Mouse (Mus musculus) skeletal muscle tissue, adult 2 months (tissue): ENCODE measurements around the gene Trp53bp1.

Experiments
- DNase-seq: peaks from one replicate; pipeline ENCODE4 v3.0.0-alpha.2; 2012; ENCODE audit warnings: low read depth, low spot score

The Trp53bp1 gene

DNA sequence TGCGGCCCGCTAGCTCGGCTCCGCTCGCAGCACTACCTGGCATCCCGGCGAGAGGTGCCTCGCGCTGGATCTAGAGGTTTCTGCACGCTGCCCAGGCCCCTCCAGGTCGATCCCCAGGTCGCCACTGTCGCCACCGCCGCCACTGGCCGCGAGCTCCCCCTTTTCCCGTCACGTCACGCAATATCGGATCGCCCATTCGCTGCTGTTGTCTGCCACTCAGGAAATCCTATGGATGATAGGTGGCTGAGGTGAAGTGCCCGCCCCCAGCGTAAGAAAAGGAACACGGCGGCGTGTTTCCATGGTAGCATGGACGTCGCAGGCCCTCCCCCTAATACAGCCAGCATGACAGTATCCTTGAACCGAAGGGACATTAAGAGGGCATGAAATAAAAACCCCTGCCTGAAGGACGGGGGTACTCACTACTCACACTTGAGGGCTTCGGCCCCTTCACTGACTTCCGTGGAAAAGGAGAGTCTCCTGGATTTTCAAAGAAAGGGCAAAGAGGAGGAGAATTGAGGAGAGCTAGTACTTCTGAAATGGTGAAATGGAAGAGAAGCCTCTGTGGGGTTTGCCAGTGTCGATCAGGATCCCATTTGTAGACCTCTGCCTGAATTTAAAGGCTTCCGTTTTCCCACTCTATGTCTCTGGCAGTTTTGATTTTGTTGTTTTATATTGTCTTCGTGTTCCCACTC, at the start of gene Trp53bp1:
Gene Trp53bp1, minus strand, starts transcription at position 172 of the 692 bp plus-strand sequence.
- peak; percentile 91 for DNase-seq

DNA sequence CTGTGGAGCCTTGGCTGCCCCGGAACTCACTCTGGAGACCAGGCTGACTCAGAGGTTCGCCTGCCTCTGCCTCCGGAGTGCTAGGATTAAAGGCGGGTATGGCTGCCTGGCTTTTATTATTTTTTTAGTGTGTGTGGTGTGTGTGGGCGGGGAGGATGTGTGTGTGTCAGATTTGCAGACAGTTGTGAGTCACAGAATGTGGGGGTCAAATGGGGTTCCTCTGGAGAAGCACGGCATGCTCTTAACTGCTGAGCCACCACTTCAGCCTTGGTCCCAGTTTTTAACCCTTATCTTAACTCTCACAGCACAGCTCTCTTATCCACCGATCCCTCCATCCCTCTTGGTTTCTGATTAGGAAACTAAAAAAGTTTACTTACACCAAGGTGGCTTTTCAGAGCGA, 45.1 kb upstream of the Trp53bp1 start:
- DNase-seq: no peak

DNA sequence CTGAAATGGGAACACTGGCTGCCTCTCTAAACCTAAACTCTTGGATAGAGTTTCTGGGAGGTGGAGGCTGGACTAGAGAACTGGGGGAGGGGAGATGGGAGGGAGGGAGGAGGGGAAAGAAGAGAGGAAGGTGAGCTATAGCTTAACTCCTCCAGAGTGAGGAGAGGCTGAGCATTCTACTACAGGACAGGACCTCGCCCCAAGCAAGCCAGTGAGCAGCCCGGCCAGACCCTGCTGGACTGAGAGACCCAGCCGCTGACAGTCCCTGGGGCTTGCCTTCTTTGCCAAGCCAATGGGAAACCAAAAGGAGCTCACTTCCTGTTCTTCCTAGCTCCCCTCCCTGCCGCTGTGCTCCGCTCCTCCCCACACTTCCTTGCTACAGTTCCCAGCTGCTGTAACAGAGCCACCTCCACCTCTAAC, 37.8 kb upstream of the Trp53bp1 start:
- DNase-seq: peak; percentile 23

DNA sequence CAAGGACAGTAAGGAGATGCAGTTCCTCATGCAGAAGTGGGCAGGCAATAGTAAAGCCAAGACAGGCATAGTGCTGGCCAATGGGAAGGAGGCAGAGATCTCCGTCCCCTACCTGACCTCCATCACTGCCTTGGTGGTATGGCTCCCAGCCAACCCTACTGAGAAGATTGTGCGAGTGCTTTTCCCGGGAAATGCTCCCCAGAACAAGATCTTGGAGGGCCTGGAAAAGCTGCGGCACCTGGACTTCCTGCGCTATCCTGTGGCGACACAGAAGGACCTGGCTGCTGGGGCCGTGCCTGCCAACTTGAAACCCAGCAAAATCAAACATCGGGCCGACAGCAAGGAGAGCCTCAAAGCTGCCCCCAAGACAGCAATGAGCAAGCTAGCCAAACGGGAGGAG, 28.8 kb upstream of the Trp53bp1 start:
- DNase-seq: no peak

DNA sequence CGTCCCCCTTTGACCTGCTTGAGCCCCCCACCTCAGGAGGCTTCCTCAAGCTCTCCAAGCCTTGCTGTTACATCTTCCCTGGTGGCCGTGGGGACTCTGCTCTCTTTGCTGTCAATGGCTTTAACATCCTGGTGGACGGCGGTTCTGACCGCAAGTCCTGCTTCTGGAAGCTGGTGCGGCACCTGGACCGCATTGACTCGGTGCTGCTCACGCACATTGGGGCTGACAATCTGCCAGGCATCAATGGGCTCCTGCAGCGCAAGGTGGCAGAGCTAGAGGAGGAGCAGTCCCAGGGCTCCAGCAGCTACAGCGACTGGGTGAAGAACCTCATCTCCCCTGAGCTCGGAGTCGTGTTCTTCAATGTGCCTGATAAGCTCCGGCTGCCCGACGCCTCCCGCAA, 28.3 kb upstream of the Trp53bp1 start:
- no peak for DNase-seq

DNA sequence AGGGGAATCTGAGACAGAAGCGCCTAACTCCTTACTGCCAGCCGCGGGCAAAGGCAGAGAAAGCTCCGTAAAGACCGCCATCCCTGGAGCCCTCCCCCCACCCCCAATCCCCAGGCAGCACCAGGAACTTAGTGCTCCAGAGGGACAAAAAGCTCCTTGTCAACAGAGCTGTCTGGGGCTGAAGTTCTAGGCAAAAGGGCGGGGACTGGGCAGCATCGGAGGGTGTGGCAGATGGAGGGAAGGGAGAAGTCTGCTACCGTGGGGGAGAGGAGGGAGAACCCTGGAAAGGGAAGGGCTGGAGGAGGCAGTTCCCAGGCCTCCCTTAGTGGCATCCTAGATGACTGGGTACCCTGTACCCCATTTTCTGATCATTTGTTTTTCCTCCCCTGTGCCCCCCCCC, 26.9 kb upstream of the Trp53bp1 start:
- no peak for DNase-seq

DNA sequence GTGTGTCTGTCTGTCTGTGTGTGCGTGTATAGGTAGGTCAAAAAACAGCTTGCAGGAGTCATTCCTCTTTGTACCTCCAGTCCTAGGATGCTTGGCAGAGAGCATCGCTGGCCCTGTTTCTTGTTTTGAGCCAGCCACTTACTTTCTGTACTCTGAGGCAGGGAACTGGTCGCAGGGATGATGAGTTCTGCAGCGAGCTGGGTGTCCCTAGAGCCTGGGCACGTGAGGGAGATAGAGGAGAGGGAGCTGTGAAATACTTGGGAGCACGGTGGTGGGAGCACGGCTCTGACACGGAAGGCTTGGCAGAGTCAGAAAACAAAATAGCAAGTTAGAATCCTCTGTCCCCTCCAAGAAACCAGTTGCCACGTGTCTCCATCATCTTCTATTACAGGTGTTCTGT, 26.5 kb upstream of the Trp53bp1 start:
- DNase-seq: no peak

DNA sequence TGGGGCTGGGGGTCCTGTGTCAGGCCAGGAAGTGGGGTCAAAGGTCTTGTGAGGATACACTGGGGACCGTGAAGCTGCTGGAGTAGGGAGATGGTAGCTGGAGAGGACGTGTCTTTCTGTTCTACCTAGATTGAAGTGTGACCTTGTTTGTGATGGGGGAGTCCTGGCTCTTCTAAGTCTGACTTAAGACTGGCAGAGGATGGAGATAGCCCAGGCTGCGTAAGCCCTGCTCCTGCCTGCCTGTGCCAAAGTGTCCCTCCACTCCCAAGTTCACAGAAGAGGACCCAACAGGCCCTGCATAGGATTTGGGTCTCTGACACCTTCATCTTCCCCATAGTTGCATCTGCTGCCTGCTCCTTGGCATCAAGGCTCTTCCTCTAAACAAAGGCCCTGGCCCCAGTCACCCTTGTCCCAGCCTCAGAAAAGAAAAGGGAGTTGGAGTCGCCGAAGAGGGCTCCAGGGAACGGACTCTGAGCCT, 25.6 kb upstream of the Trp53bp1 start:
- no peak for DNase-seq

DNA sequence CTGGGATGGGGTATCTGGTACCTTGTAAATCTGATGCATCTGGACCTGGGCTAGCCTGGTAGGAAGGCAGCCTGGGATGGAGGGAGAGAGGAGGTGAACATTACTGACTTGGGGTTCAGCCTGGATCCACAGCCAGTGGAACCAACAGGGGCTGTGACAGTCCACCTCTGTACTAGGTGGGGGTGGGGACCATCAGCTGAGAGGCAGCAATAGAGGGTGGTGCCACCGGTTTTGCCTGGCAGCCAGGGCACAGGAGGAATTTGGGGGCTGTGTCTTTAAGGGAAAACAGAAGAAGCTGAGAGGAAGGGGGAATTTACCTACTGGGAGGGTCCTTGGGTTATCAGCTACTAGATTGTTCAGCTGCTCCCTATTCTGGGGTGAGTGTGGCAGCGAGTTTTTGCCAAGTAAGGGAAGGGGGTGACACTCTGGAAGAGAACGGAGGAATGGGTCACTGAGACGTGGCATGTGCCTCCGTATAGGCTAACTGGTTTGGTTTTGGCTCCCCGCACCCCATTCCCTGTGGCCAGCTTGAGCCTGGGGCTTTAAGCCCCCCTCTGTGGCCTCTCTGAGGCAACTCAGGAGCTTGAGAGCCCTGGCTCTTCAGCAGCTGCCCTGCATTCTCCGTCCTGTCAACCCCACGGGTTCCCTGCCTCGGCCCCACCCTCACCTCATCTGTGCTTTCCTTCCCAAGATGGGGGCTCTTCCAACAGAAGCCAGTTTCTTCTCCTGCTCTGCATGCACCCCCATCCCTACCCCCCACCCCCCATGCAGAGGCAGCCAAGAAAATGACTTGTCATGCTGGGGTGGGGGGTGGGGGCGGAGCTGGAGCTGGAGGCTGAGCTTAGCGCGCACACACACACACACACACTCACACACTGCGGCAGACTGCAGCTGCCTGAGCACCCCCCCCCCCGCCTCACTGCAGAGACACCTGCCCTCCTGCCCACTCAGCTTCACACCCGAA, 24.7 kb upstream of the Trp53bp1 start:
- DNase-seq: no peak

DNA sequence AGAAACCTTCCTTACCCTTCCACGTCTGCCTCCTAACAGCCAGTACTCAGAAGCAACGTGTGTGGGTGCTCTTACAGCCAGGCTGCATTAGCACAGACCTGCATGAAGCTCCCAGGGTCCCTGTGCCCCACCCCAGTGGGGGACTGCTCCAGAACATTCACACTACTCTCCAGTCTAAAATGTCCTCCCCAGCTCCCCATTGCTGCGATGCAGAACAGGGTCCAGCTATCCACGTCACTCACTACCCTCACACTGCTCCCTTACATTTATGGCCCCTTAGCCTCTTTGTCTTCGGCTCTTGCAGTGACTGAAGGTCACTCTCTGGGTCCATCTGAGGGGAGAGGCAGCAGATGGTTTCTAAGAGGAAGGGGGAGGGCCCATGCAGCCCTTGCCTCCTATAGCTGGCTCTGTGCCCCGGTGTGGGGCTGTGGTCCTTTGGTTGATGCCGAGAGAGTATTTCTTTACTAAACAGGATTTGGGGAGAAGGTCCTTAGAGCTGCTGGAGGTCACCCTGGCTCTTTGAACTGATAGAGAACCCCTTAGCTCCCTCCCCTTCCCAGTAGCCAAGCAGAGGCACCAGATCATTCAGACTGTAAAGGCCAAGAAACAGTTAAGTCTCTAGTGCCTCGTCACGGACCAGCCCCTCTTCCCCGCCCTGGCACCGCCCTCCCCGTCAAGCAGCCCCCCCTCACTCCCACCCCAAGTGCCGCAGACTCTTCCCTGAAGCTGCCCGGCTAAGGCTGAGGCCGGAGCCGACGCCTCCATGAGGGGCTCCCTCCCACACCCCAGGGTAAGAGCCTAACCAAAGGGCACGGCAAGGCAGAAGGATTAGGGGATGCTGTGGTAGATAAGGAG, 23.8 kb upstream of the Trp53bp1 start:
- DNase-seq: peak; percentile 33

DNA sequence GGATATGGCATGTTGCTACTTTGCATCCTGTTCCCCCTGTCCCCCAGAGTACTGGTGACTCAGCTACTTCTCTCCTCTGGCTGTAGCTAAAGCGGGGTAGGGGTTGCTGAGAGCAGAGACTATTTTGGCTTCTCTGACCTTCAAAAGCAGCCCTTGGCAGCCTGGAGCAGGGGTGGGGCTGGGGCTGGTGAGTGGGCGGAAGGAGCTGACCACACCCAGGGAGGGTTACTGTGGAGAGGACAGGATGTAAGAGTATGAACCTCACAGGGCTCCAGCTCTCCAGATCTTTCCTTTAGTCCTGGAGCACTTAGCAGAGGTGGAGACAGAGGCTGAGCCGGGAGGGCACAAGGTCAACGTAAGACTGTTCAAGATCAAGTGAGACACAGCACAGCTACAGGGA, 23.0 kb upstream of the Trp53bp1 start:
- DNase-seq: peak; percentile 57

DNA sequence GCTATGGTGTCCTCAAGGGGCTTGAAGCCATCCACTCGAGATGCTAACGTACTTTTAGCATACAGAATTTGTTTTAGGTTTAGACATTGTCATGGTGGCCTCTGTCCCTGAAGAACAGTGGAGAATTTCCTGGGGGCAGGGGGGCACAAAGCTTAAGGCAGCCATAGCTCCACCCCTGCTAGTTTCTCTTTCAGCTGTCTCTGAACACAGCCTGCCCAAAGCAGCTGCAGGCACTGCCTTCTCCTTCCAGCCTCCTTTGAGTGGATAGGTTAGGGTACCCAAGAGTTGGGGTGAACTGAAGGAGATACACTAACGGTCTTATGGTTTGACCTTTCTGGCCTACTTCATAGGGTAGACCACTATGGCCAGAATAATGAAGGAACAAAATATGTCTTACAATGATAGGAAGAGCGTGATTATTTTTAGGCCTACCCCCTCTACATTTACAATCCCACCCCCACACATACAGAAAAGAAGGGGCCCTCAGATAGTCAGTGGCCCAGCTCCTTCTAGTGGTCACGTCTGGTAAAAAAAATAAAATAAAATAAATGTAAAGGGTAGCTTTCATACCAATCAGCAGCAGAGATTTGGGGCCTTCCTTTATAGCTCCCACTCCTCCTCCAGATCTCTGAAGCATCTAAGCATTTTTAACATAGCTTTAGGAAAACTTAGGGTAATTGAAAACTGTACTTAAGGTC, 21.3 kb upstream of the Trp53bp1 start:
- no peak for DNase-seq

DNA sequence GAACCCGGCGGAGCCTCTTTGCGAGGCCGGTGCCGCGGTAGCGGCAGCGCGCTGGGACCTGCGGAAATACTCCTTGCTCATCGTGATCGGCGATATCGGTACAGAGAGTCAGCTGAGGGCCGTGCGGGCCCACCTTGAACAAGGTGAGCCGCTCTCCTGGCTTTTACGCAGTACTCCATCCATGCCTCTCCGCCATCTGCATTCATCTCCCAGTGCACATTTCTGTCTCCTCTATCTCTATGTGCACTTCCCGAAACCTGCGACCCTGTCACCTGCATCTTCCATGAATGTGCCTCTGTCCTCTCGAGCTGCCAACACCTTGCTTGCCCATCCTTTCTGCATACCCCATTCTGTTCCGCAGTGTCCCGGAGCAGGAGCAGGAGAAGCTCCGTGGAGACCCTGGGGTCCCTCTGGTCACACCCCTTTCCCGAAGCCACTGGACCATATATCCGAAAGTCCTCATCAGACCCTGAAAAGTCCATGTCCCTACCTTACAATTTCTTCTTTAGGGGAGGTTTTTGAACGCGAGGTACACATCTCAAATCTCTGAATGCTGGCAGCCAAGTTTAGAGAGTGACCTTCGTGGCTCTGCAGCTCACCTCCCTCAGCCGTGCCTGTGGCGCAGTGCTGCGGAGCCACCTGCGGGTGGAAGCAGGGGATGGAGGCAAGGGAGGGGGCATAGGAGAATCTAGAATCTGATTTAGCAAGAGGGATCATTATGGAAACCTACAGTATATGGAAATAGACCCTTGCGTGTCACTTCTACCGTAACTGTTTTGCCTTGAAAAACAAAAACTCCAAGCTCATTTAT, 18.7 kb upstream of the Trp53bp1 start:
- no peak for DNase-seq

DNA sequence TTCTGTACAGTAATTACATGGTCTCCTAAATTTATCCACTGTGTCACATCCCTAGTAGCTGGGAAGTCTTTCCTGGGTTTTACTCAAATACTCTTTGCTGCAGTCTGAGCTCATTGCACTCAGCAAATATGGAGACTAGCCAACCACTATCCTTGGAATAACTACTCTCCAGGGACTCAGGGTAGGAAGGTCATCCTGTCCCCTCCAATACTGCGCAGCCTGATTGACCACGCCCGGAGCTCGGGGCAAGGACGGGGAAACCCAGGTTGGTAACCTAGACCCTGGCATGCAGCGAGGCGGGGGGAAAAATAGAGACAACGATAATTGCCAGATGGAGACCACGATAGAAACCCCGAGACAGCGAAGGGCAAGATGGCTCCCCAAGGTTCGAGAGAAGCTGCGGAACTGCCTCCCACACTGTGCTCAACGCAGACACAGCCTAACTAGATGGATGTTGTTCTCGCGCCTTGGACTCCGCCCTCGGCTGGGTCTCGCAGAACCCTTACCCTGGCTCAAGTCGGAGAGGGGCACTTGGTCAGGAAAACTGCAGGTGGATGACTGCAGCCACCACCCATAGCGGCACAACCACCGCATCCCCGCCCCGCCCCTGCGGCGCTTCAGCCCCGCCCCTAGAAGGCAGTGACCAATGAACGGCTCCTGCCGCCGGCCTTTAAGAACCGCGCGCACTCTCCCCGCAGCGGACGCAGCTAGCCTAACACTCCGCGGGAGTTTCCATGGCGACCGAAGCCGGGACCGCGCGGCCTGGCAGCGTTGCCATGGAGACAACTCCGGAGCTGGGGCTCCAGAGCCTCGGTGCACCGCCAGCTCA, 17.9 kb upstream of the Trp53bp1 start, which contains the start of gene Map1a:
Gene Map1a, plus strand, starts transcription at position 700 of the 829 bp plus-strand sequence.
- DNase-seq: peak; percentile 74

DNA sequence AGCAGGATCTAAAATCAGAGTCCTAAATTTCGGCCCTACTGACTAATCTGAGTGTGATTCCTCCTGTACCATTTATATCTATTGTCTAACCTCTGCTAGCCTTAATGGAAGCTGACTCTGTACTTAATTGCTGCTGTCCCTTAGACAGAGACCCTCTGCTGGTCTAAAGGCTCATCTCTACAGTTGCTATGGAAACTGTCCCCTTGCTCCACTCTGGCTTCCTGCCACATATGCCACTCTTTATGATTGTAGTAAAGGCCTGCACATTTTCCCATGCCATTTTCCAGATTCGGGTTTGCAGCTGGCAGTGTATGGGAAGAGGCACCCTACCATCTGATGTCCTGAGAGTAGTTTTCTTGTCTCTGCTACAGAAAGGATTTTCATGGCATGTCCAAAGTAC, 16.6 kb upstream of the Trp53bp1 start:
- DNase-seq: no peak

DNA sequence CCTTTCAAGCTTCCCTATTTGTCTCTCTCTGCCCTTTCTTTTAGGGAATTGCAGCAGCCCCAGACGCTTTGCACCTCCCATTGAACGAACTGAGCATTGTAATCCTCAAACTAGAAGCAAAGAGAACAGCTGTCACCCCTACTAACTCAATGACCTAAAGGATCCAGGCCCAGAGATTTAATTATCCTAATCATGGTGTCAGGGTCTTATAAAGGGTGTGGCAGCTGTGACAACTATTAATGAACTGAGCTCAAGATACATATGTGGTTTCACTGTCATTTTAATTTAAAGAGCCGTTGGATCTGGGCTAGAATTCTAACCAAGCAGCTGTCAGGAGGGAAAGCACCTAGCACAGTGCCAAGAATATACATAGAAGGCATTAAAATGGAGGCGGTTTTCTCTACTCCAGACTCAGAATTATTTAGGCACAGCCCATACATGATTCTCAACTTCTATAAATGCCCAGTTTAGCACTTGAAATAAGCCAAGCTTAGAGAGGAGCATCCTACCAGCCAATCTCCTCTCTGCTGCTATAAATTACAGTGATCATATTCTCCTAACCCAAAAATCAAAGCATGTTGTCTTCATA, 815 bp upstream of the Trp53bp1 start:
- DNase-seq: no peak

DNA sequence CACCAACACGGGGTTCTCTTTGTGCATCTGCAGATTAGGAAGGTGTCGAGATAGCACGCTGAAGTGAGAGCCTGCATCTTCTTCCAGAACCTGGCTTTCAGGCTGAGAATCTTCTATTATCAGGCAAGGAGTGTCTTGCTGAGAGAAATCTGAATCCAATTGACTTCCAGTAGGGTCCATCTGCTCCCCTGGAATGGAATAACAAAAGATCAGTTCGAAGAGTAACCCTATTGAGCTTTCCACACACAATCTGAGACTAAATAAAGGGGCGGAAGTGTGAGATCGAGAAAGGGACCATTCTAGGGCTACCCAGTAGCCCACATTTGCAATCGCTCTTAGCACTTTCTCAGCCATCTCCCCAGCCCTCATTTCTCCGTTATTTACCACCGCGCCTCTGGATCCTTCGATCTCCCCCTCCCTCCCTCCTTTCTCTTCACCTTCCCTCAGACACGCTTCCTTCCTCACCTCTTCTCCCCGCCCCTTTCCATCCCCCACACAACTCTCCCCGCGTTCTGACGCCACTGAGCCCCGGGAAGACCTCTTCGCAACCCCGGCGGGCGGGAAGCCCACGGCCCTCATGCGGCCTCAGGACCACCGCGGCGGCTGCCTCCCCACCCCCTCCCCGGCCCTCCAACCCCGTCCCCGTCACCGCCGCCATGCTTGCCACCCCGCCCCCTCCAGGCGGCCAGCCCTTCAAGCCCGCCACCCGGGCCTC, 529 bp downstream of the Trp53bp1 start:
- DNase-seq: no peak

DNA sequence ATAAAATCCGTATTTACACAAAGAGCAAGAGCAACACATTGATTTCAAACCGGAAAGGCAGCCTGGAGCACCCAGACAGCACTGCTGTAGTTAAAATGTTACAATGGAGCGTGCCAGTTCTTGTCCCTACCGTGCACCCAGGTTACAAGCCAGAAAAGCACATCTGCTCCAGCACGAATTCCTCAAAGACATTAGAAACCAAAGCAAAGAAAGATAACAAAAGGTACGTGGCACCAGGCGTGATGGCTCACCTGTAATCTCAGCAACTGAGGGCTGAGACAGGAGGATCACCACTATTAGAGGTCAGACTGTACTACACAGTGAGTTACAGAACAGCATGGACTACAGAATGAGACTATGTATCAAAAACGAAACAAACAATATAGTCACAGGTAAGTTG, 2.8 kb downstream of the Trp53bp1 start:
- no peak for DNase-seq
